Mouse (Mus musculus) heart, embryonic 11.5 days (tissue): ENCODE results near the gene Gm17617. TPM values are rescaled to one million over a fixed set of nuclear protein-coding genes. Genes with fewer than 3 reads are reported as not detected.

ENCODE experiments used
- ATAC-seq: fragments of 200-750 bp; cut with Nextera tagmentation; replicated peaks from 2 replicates; pipeline ENCODE4 v1.8.0; 2017; ENCODE audit warnings: moderate library complexity; ENCODE audit not compliant: insufficient number of reproducible peaks, low FRiP score, low TSS enrichment
- H3K27ac ChIP-seq: fragments of 300-500 bp; sonication (generic); 2 replicates; pipeline ENCODE4 v1.5.1; 2014; ENCODE audit warnings: mild to moderate bottlenecking, low read depth, low read length
- H3K27me3 ChIP-seq: fragments of 300-500 bp; sonication (generic); 2 replicates; pipeline ENCODE4 v1.6.1; 2014; ENCODE audit warnings: mild to moderate bottlenecking, low read length, mixed read lengths; ENCODE audit not compliant: control insufficient read depth, insufficient read depth
- H3K36me3 ChIP-seq: fragments of 300-500 bp; sonication (generic); 2 replicates; pipeline ENCODE4 v1.6.1; 2014; ENCODE audit warnings: mild to moderate bottlenecking, low read length, moderate library complexity, mixed read lengths; ENCODE audit not compliant: control insufficient read depth, insufficient read depth
- H3K4me1 ChIP-seq: fragments of 300-500 bp; sonication (generic); 2 replicates; pipeline ENCODE4 v1.6.1; 2014; ENCODE audit warnings: low read length; ENCODE audit not compliant: control insufficient read depth, insufficient read depth
- H3K4me2 ChIP-seq: fragments of 300-500 bp; sonication (generic); 2 replicates; pipeline ENCODE4 v1.6.1; 2014; ENCODE audit warnings: mild to moderate bottlenecking, moderate library complexity
- H3K4me3 ChIP-seq: fragments of 300-500 bp; sonication (generic); 2 replicates; pipeline ENCODE4 v1.5.1; 2014; ENCODE audit warnings: low read depth, low read length
- H3K9ac ChIP-seq: fragments of 300-500 bp; sonication (generic); 2 replicates; pipeline ENCODE4 v1.6.1; 2014; ENCODE audit warnings: mild to moderate bottlenecking, low read depth, low read length, moderate library complexity
- H3K9me3 ChIP-seq: fragments of 300-500 bp; sonication (generic); replicated peaks from 2 replicates; pipeline ENCODE4 v1.6.1; 2016; ENCODE audit warnings: low read length; ENCODE audit not compliant: control insufficient read depth
- whole genome bisulfite sequencing: fragments of 180-500 bp; shearing (Covaris S2); extraction: QIAGEN DNeasy Blood & Tissue Kit; methylation state at CpG from one replicate; pipeline ENCODE4 v1.1.7; 2014; ENCODE audit not compliant: insufficient replicate concordance; 5-methylcytosine and 5-hydroxymethylcytosine counted together
- polyA plus RNA-seq: library from polyadenylated mRNA; unstranded; fragments of >200 nt; fragmentation: Nextera tagmentation; extraction: Ambion mirVana; gene quantifications from 2 replicates; pipeline ENCODE4 v1.2.1, GENCODE M21; 2014

Gene Gm17617
- not detected in 2 replicates for polyA plus RNA-seq

GRCm38 (mm10) chr13:55133448-55133847 lies at the start of gene Gm17617:
Gene Gm17617 (minus strand): TSS chr13:55133548.
- Histone ChIP-seq H3K9me3 (no peaks in the 10 kb centered on the region), H3K4me3 (no peak within 1 kb of the TSS), H3K36me3 (peaks cover 16% of the 10 kb centered on the region), H3K27ac (no peak within 1 kb of the TSS), H3K4me1 (no peaks in the 10 kb centered on the region), H3K9ac (no peak within 1 kb of the TSS), H3K4me2 (no peak within 1 kb of the TSS), H3K27me3 (no peaks in the 10 kb centered on the region)
- WGBS: 92% methylated on average over 2 of the region's 2 CpGs
- ATAC-seq: no peak

- Histone ChIP-seq H3K27ac (peak overlapping the region; percentile 70), H3K4me1 (no peaks in the 10 kb centered on the region), H3K9me3 (0 out of 2 replicates have a peak, but pooled peaks cover 2% of the 10 kb centered on the region), H3K9ac (peak overlapping the region; percentile 59), H3K4me3 (peak overlapping the region; percentile 41), H3K4me2 (peak overlapping the region; percentile 63), H3K36me3 (no peaks in the 10 kb centered on the region), H3K27me3 (no peaks in the 10 kb centered on the region)
- ATAC-seq: peak; percentile 92
- 4% methylated on average over 23 of the region's 23 CpGs for WGBS
Measured at GRCm38 (mm10) chr13:55182173-55182894, 49.0 kb upstream of the Gm17617 start.

- Histone ChIP-seq H3K9ac (no peak overlapping the region), H3K27ac (peak overlapping the region; percentile 70; the same call in 1 of the 2 replicates), H3K4me1 (no peaks in the 10 kb centered on the region)
Measured at GRCm38 (mm10) chr13:55181786-55182172, 48.4 kb upstream of the Gm17617 start.

GRCm38 (mm10) chr13:55179591-55179990 lies 46.2 kb upstream of the Gm17617 start:
- Histone ChIP-seq H3K27me3 (no peaks in the 10 kb centered on the region), H3K4me1 (no peaks in the 10 kb centered on the region), H3K36me3 (no peaks in the 10 kb centered on the region), H3K9me3 (0 out of 2 replicates have a peak, but pooled peaks cover 2% of the 10 kb centered on the region), H3K9ac (no peak overlapping the region), H3K4me2 (no peak overlapping the region), H3K4me3 (no peak overlapping the region), H3K27ac (no peak overlapping the region)
- ATAC-seq: no peak
- 90% methylated on average over 3 of the region's 3 CpGs for WGBS

More at GRCm38 (mm10) chr13:55181786-55182172, 48.4 kb upstream of the Gm17617 start:
- WGBS: 61% methylated on average over 2 of the region's 2 CpGs
- H3K4me3 ChIP-seq: peak overlapping the region; percentile 41
- no peaks in the 10 kb centered on the region for H3K27me3 ChIP-seq
- no peak for ATAC-seq
- peak overlapping the region; percentile 63 for H3K4me2 ChIP-seq
- 0 out of 2 replicates have a peak, but pooled peaks cover 2% of the 10 kb centered on the region for H3K9me3 ChIP-seq
- H3K36me3 ChIP-seq: no peaks in the 10 kb centered on the region

- Histone ChIP-seq H3K9ac (no peak overlapping the region), H3K4me1 (no peaks in the 10 kb centered on the region)
- no peak for ATAC-seq
Measured at GRCm38 (mm10) chr13:55178556-55178955, 45.2 kb upstream of the Gm17617 start.

GRCm38 (mm10) chr13:55177903-55178496 lies 44.7 kb upstream of the Gm17617 start:
- no peaks in the 10 kb centered on the region for H3K36me3 ChIP-seq
- ATAC-seq: no peak
- H3K9ac ChIP-seq: no peak overlapping the region
- H3K4me1 ChIP-seq: no peaks in the 10 kb centered on the region
- H3K4me3 ChIP-seq: no peak overlapping the region
- H3K27me3 ChIP-seq: no peaks in the 10 kb centered on the region
- WGBS: 64% methylated on average over 4 of the region's 4 CpGs
- 0 out of 2 replicates have a peak, but pooled peaks cover 2% of the 10 kb centered on the region for H3K9me3 ChIP-seq
- H3K27ac ChIP-seq: no peak overlapping the region
- H3K4me2 ChIP-seq: no peak overlapping the region

More at GRCm38 (mm10) chr13:55178556-55178955, 45.2 kb upstream of the Gm17617 start:
- H3K27me3 ChIP-seq: no peaks in the 10 kb centered on the region
- H3K4me3 ChIP-seq: no peak overlapping the region
- WGBS: 29% methylated on average over 2 of the region's 2 CpGs
- 0 out of 2 replicates have a peak, but pooled peaks cover 2% of the 10 kb centered on the region for H3K9me3 ChIP-seq
- no peak overlapping the region for H3K4me2 ChIP-seq
- no peaks in the 10 kb centered on the region for H3K36me3 ChIP-seq
- no peak overlapping the region for H3K27ac ChIP-seq

- no peak for ATAC-seq
- H3K9me3 ChIP-seq: 0 out of 2 replicates have a peak, but pooled peaks cover 2% of the 10 kb centered on the region
- peaks cover 5% of the 10 kb centered on the region for H3K4me1 ChIP-seq
- no peak overlapping the region for H3K9ac ChIP-seq
- no peak overlapping the region for H3K27ac ChIP-seq
- H3K36me3 ChIP-seq: no peaks in the 10 kb centered on the region
- 71% methylated on average over 6 of the region's 6 CpGs for WGBS
- no peaks in the 10 kb centered on the region for H3K27me3 ChIP-seq
- no peak overlapping the region for H3K4me3 ChIP-seq
- H3K4me2 ChIP-seq: no peak overlapping the region
Measured at GRCm38 (mm10) chr13:55176265-55176664, 42.9 kb upstream of the Gm17617 start.

GRCm38 (mm10) chr13:55174347-55174746 lies 41.0 kb upstream of the Gm17617 start:
- ATAC-seq: no peak

More at GRCm38 (mm10) chr13:55174347-55174746, 41.0 kb upstream of the Gm17617 start:
- Histone ChIP-seq H3K9me3 (no peaks in the 10 kb centered on the region), H3K4me3 (no peak overlapping the region), H3K9ac (no peak overlapping the region), H3K27me3 (no peaks in the 10 kb centered on the region), H3K4me1 (peaks cover 5% of the 10 kb centered on the region), H3K4me2 (no peak overlapping the region), H3K27ac (no peak overlapping the region), H3K36me3 (no peaks in the 10 kb centered on the region)
- 71% methylated on average over 11 of the region's 11 CpGs for WGBS
